Mouse (Mus musculus): ENCODE measurements around the gene Tcp10a.
"Not testable (repeated sequence)": the region's sequence is repeated elsewhere in the genome, so short reads cannot be mapped to it uniquely, and the experiment has no call there.

DNA sequence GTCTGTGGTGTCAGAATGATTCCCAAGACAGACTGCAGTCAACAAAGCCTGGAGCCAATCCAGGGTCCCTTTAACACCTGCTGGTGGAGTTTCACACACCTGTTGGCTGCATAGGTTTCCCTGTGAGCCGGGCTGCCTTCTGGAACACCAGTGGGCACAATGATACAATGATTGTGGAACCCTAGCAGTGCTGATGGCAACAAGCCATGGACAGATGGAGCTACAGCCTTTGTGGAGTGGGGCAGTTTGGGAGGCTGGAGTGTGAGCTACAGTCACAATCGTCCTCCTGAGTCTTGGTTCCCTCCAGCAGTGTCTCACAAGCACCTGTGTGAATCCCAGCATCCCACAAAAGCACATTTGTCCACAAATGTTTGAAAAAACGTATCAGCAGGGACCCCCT, 24.3 kb downstream of the Tcp10a start:
- not testable (repeated sequence) for TF ChIP-seq POLR2A (IDR thresholded peaks at IDR 0.05; ENCODE audit: low read depth, low read length); CTCF (IDR thresholded peaks at IDR 0.05; ENCODE audit: extremely low read depth, insufficient read length, insufficient replicate concordance, low read depth, low read length)

All from small intestine, adult 2 months (tissue).